19 mouse cellular contexts compared by ENCODE assay signal in the genomic region with DNA sequence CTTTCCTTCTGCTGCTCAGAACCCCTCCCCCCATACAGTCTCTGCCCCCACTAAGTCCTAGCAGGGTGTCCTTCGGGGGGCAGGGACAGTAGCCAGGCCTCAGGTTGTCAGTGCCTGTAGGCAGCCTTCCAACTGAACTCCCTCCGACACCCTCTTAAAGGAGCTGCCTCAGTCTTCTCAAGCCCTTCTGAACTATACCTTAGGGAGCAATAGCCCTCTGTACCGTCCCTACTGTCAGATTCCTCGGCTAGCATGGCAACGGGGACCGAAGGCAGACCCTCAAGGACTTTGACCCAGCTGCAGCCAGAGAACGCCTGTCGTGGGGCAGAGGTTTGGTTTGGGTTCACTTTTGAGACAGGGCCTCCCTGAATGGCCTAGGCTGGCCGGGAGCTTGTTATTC. TPM values are rescaled to one million over a fixed set of nuclear protein-coding genes. Genes with fewer than 3 reads are reported as not detected.
A peak's percentile ranks its signal among the peaks of the same experiment; 100 is the strongest.
DNase-seq lines count a peak whose midpoint lies in the region; ATAC-seq and TF ChIP-seq lines count a peak whose summit lies in the region.
"Had no signal": no experiment of that assay in that cellular context is flagged by ENCODE, and none has a peak within 500 bp of the region (broad histone marks: within the 10 kb centered on the region; RNA-seq: fewer than 3 reads in every experiment).

No protein-coding gene starts in this region.

- intact Hi-C loops in heart, postnatal 25 days (cut with DNase I) = no loop called here

- TF ChIP-seq CTCF in kidney, postnatal 0 days (IDR thresholded peaks at IDR 0.05; ENCODE audit: low read depth) = no peak
- TF ChIP-seq CTCF in E14TG2a.4 (conservative IDR thresholded peaks at IDR 0.05; ENCODE audit: low read length) = no peak
- no peak for TF ChIP-seq CTCF in lung, postnatal 0 days (IDR thresholded peaks at IDR 0.05)

- no peaks in the 10 kb centered on the region for H3K9me3 ChIP-seq in heart, embryonic 13.5 days
- no peaks in the 10 kb centered on the region for H3K9me3 ChIP-seq in kidney, postnatal 0 days (replicated peaks; ENCODE audit: low read length)
- H3K9me3 ChIP-seq in E14TG2a.4 (ENCODE audit: low read length) = no peaks in the 10 kb centered on the region
- no peaks in the 10 kb centered on the region for H3K9me3 ChIP-seq in limb, embryonic 13.5 days
- H3K9me3 ChIP-seq in lung, postnatal 0 days (ENCODE audit: low read length) = no peaks in the 10 kb centered on the region
- H3K9me3 ChIP-seq: embryonic facial prominence, embryonic 13.5 days; hindbrain, embryonic 13.5 days; stomach, embryonic 15.5 days had no signal

- no peak overlapping the region for H3K27ac ChIP-seq in heart, embryonic 13.5 days (replicated peaks)
- H3K27ac ChIP-seq in kidney, postnatal 0 days = peak overlapping the region; percentile 56
- H3K27ac ChIP-seq in limb, embryonic 13.5 days = no peak overlapping the region; the same call in 1 of the 2 replicates
- H3K27ac ChIP-seq in lung, postnatal 0 days (ENCODE audit: low read length) = no peak overlapping the region
- H3K27ac ChIP-seq: embryonic facial prominence, embryonic 13.5 days; hindbrain, embryonic 13.5 days; stomach, embryonic 15.5 days had no signal

- TF ChIP-seq EP300 in lung, postnatal 0 days (IDR thresholded peaks at IDR 0.05) = no peak

- DNase-seq in heart, postnatal 25 days (ENCODE audit: low spot score) = no peak
- no peak for DNase-seq in kidney, postnatal 0 days (ENCODE audit: low spot score)
- DNase-seq in kidney, adult 9 months = no peak
- no peak for DNase-seq in lung, postnatal 0 days (ENCODE audit: low spot score)
- DNase-seq: cerebellum, adult 11-12 months; gastrocnemius, postnatal 36 days; lung, postnatal 10 days; spleen, adult 18-20 months; thymus, postnatal 14 days had no signal

- 53% methylated on average over 9 of the region's 9 CpGs for WGBS in heart, embryonic 13.5 days
- WGBS in kidney, postnatal 0 days = 55% methylated on average over 9 of the region's 9 CpGs
- 50% methylated on average over 9 of the region's 9 CpGs for WGBS in limb, embryonic 13.5 days
- 64% methylated on average over 9 of the region's 9 CpGs for WGBS in lung, postnatal 0 days

- no peaks in the 10 kb centered on the region for H3K27me3 ChIP-seq in heart, embryonic 13.5 days (replicated peaks)
- no peaks in the 10 kb centered on the region for H3K27me3 ChIP-seq in kidney, postnatal 0 days (ENCODE audit: insufficient read depth, low read length)
- H3K27me3 ChIP-seq in E14TG2a.4 (ENCODE audit: insufficient read depth, low read length) = no peaks in the 10 kb centered on the region
- H3K27me3 ChIP-seq in limb, embryonic 13.5 days = no peaks in the 10 kb centered on the region
- no peaks in the 10 kb centered on the region for H3K27me3 ChIP-seq in lung, postnatal 0 days (replicated peaks; ENCODE audit: insufficient read depth, low read length)
- H3K27me3 ChIP-seq: embryonic facial prominence, embryonic 13.5 days; hindbrain, embryonic 13.5 days; stomach, embryonic 15.5 days had no signal

- H3K36me3 ChIP-seq in heart, embryonic 13.5 days = no peaks in the 10 kb centered on the region
- H3K36me3 ChIP-seq in kidney, postnatal 0 days (ENCODE audit: insufficient read depth, low read length) = no peaks in the 10 kb centered on the region
- H3K36me3 ChIP-seq in E14TG2a.4 (ENCODE audit: insufficient read depth, low read length) = peaks cover 4% of the 10 kb centered on the region; the same call in 1 of the 2 replicates
- no peaks in the 10 kb centered on the region; the same call in 1 of the 2 replicates for H3K36me3 ChIP-seq in limb, embryonic 13.5 days
- H3K36me3 ChIP-seq in lung, postnatal 0 days (ENCODE audit: insufficient read depth, low read length) = no peaks in the 10 kb centered on the region
- H3K36me3 ChIP-seq: embryonic facial prominence, embryonic 13.5 days; hindbrain, embryonic 13.5 days; stomach, embryonic 15.5 days had no signal

- no peak for ATAC-seq in heart, embryonic 13.5 days (ENCODE audit: extremely low read depth, insufficient number of reproducible peaks, low FRiP score, low TSS enrichment)
- ATAC-seq in kidney, postnatal 0 days (replicated peaks; ENCODE audit: low FRiP score, low read depth) = no peak
- no peak for ATAC-seq in limb, embryonic 13.5 days (ENCODE audit: low FRiP score, low read depth)
- ATAC-seq in lung, postnatal 0 days = no peak

- no peak overlapping the region for H3K4me2 ChIP-seq in heart, embryonic 13.5 days
- H3K4me2 ChIP-seq in kidney, postnatal 0 days (ENCODE audit: low read length) = no peak overlapping the region
- H3K4me2 ChIP-seq in limb, embryonic 13.5 days (replicated peaks) = no peak overlapping the region
- H3K4me2 ChIP-seq in lung, postnatal 0 days (replicated peaks; ENCODE audit: low read depth, low read length) = no peak overlapping the region
- H3K4me2 ChIP-seq: embryonic facial prominence, embryonic 13.5 days; hindbrain, embryonic 13.5 days; stomach, embryonic 15.5 days had no signal

- H3K4me1 ChIP-seq in heart, embryonic 13.5 days = peaks cover 25% of the 10 kb centered on the region
- H3K4me1 ChIP-seq in kidney, postnatal 0 days (replicated peaks; ENCODE audit: insufficient read depth, low read length) = peaks cover 23% of the 10 kb centered on the region
- peaks cover 100% of the 10 kb centered on the region for H3K4me1 ChIP-seq in E14TG2a.4 (replicated peaks; ENCODE audit: low read depth, low read length)
- H3K4me1 ChIP-seq in limb, embryonic 13.5 days = peaks cover 48% of the 10 kb centered on the region
- 0 out of 2 replicates have a peak, but pooled peaks cover 4% of the 10 kb centered on the region for H3K4me1 ChIP-seq in lung, postnatal 0 days (ENCODE audit: insufficient read depth, low read depth, low read length)

- peak overlapping the region; percentile 5; the same call in 1 of the 2 replicates for H3K9ac ChIP-seq in heart, embryonic 13.5 days
- H3K9ac ChIP-seq in kidney, postnatal 0 days (ENCODE audit: low read depth, low read length) = no peak overlapping the region
- H3K9ac ChIP-seq in limb, embryonic 13.5 days = peak overlapping the region; percentile 48; the same call in 1 of the 2 replicates
- H3K9ac ChIP-seq in lung, postnatal 0 days (replicated peaks; ENCODE audit: low read depth) = no peak overlapping the region
- H3K9ac ChIP-seq: hindbrain, embryonic 13.5 days; stomach, embryonic 15.5 days had no signal

- no peak overlapping the region for H3K4me3 ChIP-seq in heart, embryonic 13.5 days
- no peak overlapping the region for H3K4me3 ChIP-seq in kidney, postnatal 0 days (replicated peaks; ENCODE audit: low read depth, low read length)
- peak overlapping the region; percentile 79 for H3K4me3 ChIP-seq in E14TG2a.4 (replicated peaks; ENCODE audit: low read length)
- no peak overlapping the region for H3K4me3 ChIP-seq in limb, embryonic 13.5 days
- no peak overlapping the region for H3K4me3 ChIP-seq in lung, postnatal 0 days (ENCODE audit: low read depth, low read length)
- H3K4me3 ChIP-seq: embryonic facial prominence, embryonic 13.5 days; hindbrain, embryonic 13.5 days; myocyte; stomach, embryonic 15.5 days had no signal

RNA-seq across cellular contexts. Expression of gene Mras, which starts 11.9 kb away (rescaled TPM):
- polyA plus RNA-seq in heart, embryonic 13.5 days (2015; fragmentation: Nextera tagmentation; extraction: Ambion mirVana) = 9.3 and 10.8 TPM in 2 replicates
- 1 to 10 TPM; 4.8 to 6.8 TPM for total RNA-seq in heart, postnatal 25 days (2021)
- polyA plus RNA-seq in kidney, postnatal 0 days (2015; fragmentation: Nextera tagmentation; extraction: Ambion mirVana) = 19.4 and 19.6 TPM in 2 replicates
- 25.8 and 29.6 TPM in 2 replicates for polyA plus RNA-seq in limb, embryonic 13.5 days (2015; fragmentation: Nextera tagmentation; extraction: Ambion mirVana)
- polyA plus RNA-seq in lung, postnatal 0 days (2015; fragmentation: Nextera tagmentation; extraction: Ambion mirVana) = 13.9 and 22.4 TPM in 2 replicates

RNA-seq across cellular contexts. Expression of gene Nme9, which starts 26.0 kb away (rescaled TPM):
- polyA plus RNA-seq in heart, embryonic 13.5 days (2015; fragmentation: Nextera tagmentation; extraction: Ambion mirVana) = not detected in 2 replicates
- total RNA-seq in heart, postnatal 25 days (2021) = not detected
- polyA plus RNA-seq in kidney, postnatal 0 days (2015; fragmentation: Nextera tagmentation; extraction: Ambion mirVana) = 0.11 TPM in 1 of 2 replicates, not detected in the other
- polyA plus RNA-seq in limb, embryonic 13.5 days (2015; fragmentation: Nextera tagmentation; extraction: Ambion mirVana) = not detected in 2 replicates
- polyA plus RNA-seq in lung, postnatal 0 days (2015; fragmentation: Nextera tagmentation; extraction: Ambion mirVana) = 17.1 and 19.2 TPM in 2 replicates
- total RNA-seq: common myeloid progenitor, adult 5-6 weeks; gastrocnemius, postnatal 36 days had no signal
- polyA plus RNA-seq: embryonic facial prominence, embryonic 13.5 days; heart, embryonic 14.5 days; limb, embryonic 14.5 days; myocyte had no signal

Comparison
In these comparisons a context has a peak if more than half of its experiments do, and no peak if none do; other contexts are left out.
1. H3K9ac ChIP-seq: peak in heart, embryonic 13.5 days (single experiment) and limb, embryonic 13.5 days (single experiment); none in kidney, postnatal 0 days (single experiment) and lung, postnatal 0 days (single experiment).
2. RNA of gene Nme9, which starts 26.0 kb away (polyA plus RNA-seq): 17.1 to 19.2 TPM in lung, postnatal 0 days; not detected in heart, embryonic 13.5 days, 0.11 TPM in kidney, postnatal 0 days and not detected in limb, embryonic 13.5 days; every median in the first group is over 10 times any median in the second.